Mouse (Mus musculus) splenic B cell, adult 2 months (primary cell): ENCODE results near the gene Ppp1r9a.

Experiments
- DNase-seq: peaks from one replicate; pipeline ENCODE4 v3.0.0-alpha.2; 2011; ENCODE audit warnings: low read depth, low spot score
- H3K27me3 ChIP-seq: 2 replicates; pipeline ENCODE4 v1.6.1; 2012; ENCODE audit warnings: mild to moderate bottlenecking, low read length, moderate library complexity, mixed read lengths; ENCODE audit not compliant: control insufficient read depth, poor library complexity, insufficient read depth, severe bottlenecking
- H3K36me3 ChIP-seq: 2 replicates; pipeline ENCODE4 v1.6.1; 2012; ENCODE audit warnings: mild to moderate bottlenecking, low read length, moderate library complexity, mixed read lengths; ENCODE audit not compliant: control insufficient read depth, poor library complexity, insufficient read depth, severe bottlenecking

Ppp1r9a gene

GRCm38 (mm10) chr6:4978897-4979296, 76.2 kb downstream of the Ppp1r9a start:
- H3K27me3 ChIP-seq = no peaks in the 10 kb centered on the region
- no peak for DNase-seq
- no peaks in the 10 kb centered on the region for H3K36me3 ChIP-seq

DNA sequence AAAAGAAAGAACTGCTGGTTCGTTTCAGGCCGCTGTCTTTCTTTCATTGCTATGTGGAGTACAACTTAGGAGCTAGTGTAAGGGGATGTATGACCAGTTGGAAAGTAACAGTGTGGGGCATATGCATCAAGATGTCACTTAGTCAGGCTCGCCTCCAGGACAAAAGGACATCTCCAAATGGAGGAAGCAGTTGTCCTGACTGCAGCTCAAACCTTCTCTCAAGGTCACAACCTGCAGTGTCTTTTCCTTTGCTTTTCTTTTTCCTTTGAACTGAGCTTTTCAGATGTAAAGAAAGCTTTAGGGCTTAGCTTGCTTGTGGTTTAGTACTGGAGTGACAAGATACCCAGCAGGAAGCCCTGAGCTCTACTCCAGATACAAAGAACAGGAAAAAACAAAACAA, 77.4 kb downstream of the Ppp1r9a start:
- no peaks in the 10 kb centered on the region for H3K36me3 ChIP-seq
- H3K27me3 ChIP-seq = no peaks in the 10 kb centered on the region
- no peak for DNase-seq

- no peak for DNase-seq
- Histone ChIP-seq H3K36me3 (no peaks in the 10 kb centered on the region), H3K27me3 (no peaks in the 10 kb centered on the region)
Measured at GRCm38 (mm10) chr6:4982686-4983162, 80.0 kb downstream of the Ppp1r9a start.

DNA sequence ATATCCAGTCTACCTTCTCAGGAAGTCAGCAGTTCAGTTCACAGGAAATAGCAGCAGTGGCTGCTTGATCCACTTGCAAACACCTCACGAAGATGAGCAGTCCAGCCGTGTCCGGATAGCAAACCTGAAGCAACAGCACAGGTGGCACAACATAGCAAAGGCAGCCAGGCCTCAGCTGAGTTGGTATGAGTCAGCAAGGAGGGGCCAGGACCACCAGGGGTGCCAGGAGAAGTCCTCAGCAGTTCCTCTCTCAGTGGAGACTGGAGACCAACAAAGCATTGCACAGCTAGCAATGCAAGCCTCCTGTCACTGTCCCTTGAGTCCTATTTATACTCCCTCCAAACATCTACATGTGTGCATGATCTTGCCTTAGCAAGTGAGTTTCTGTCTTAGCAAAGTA, 83.0 kb downstream of the Ppp1r9a start:
- Histone ChIP-seq H3K27me3 (no peaks in the 10 kb centered on the region), H3K36me3 (no peaks in the 10 kb centered on the region)
- DNase-seq = no peak

GRCm38 (mm10) chr6:4987084-4987483, 84.4 kb downstream of the Ppp1r9a start:
- no peaks in the 10 kb centered on the region for H3K36me3 ChIP-seq
- DNase-seq = no peak
- no peaks in the 10 kb centered on the region for H3K27me3 ChIP-seq

DNA sequence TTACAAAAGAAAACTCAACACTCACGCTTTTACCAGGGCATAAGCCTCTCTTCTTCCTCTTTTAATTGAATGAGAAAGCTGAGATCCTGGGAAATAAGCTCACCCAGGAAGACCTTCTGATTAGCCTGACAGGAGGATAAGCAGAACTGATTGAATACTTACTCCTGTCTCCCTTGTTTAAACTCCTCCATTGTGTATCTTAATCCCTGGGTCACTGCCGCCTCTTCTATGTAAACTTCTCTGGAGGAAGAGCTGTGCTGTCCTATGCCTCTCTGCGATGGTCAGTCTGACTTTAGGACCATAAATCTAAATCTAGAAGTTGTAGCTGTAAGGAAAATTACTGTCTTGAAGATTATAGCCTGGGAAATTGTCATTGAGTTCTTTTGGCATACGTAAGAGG, 86.0 kb downstream of the Ppp1r9a start:
- Histone ChIP-seq H3K27me3 (no peaks in the 10 kb centered on the region), H3K36me3 (no peaks in the 10 kb centered on the region)
- no peak for DNase-seq

DNA sequence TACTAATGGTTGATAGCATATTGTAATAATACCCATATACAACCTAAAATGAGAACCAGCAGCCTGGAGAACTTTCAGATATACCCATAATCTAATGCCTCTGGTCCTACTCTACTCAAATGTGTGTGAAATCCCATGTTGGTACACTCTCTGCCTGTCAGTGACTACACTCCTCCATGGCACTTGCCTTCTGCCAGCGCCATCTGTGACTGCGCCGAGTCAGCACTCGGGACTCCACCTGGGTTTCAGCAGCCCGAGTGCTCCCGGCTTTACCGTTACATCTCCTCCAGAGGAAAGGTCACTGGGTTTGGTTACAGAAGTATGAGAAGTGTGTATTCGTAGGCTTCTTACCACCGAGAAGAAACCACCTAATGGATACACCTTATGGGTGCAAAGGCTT, 89.6 kb downstream of the Ppp1r9a start:
- no peaks in the 10 kb centered on the region for H3K27me3 ChIP-seq
- DNase-seq = no peak
- no peaks in the 10 kb centered on the region for H3K36me3 ChIP-seq

GRCm38 (mm10) chr6:4993600-4994160, 91.0 kb downstream of the Ppp1r9a start:
- Histone ChIP-seq H3K36me3 (no peaks in the 10 kb centered on the region), H3K27me3 (no peaks in the 10 kb centered on the region)
- no peak for DNase-seq

- DNase-seq = no peak
- Histone ChIP-seq H3K36me3 (no peaks in the 10 kb centered on the region), H3K27me3 (no peaks in the 10 kb centered on the region)
Measured at GRCm38 (mm10) chr6:4994161-4994919, 91.6 kb downstream of the Ppp1r9a start.

DNA sequence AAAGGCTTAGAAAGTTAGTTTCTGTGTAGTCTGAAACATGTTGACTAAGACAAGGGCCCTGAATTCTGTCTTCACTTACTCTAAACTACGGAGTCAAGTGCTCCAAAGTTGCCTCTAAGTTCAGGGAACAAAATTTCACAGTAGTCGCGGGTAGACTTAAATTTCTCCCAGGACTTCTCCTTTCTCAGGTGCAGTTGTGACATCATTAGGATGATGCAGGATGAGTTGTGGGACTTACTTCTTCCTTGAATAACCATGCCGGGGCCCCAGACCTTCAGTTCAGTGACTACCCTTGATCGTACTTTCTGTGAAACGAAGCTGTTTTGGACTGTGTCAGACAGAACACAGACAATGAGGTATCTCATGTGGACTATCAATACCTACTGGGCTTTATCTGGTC, 94.9 kb downstream of the Ppp1r9a start:
- Histone ChIP-seq H3K27me3 (no peaks in the 10 kb centered on the region), H3K36me3 (no peaks in the 10 kb centered on the region)
- no peak for DNase-seq

GRCm38 (mm10) chr6:4998929-4999328, 96.2 kb downstream of the Ppp1r9a start:
- no peak for DNase-seq
- H3K27me3 ChIP-seq = no peaks in the 10 kb centered on the region
- H3K36me3 ChIP-seq = no peaks in the 10 kb centered on the region

- no peak for DNase-seq
- H3K27me3 ChIP-seq = no peaks in the 10 kb centered on the region
- no peaks in the 10 kb centered on the region for H3K36me3 ChIP-seq
Measured at GRCm38 (mm10) chr6:5000788-5001187, 98.1 kb downstream of the Ppp1r9a start.

- Histone ChIP-seq H3K27me3 (no peaks in the 10 kb centered on the region), H3K36me3 (no peaks in the 10 kb centered on the region)
- DNase-seq = no peak
Measured at GRCm38 (mm10) chr6:5005491-5006275, 103.0 kb downstream of the Ppp1r9a start.

- H3K27me3 ChIP-seq = no peaks in the 10 kb centered on the region
- DNase-seq = no peak
- no peaks in the 10 kb centered on the region for H3K36me3 ChIP-seq
Measured at GRCm38 (mm10) chr6:5006283-5006946, 103.7 kb downstream of the Ppp1r9a start.

GRCm38 (mm10) chr6:5008166-5008565, 105.4 kb downstream of the Ppp1r9a start:
- DNase-seq = no peak

More at GRCm38 (mm10) chr6:5008166-5008565, 105.4 kb downstream of the Ppp1r9a start:
- Histone ChIP-seq H3K36me3 (no peaks in the 10 kb centered on the region), H3K27me3 (no peaks in the 10 kb centered on the region)
